Comparison of ENCODE assay signal across 8 mouse cellular contexts in the genomic region with DNA sequence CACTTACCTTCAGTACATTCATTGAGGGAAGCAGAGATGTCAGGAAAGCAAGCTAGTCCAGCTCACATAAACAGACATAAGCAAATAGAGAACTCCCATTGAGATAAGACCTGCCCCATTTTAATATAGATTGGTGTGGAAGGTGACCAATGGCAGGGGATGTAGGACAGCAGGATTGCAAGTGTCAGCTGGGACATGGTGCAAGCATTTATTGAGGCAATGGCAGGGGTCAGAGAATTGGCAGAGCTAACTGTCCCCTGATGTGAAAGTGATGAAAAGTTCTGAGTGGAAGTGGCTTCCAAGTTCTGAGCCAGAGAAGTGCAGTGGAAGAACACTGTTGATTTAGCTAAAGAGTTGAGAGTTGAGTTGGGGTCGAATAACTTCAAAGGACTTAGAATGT. TPM values are rescaled to one million over a fixed set of nuclear protein-coding genes. Genes with fewer than 3 reads are reported as not detected.
DNase-seq lines count a peak whose midpoint lies in the region; ATAC-seq lines count a peak whose summit lies in the region.

Insig2 (minus strand) TSS at position 105 of the 400 bp plus-strand sequence.

- no peak for ATAC-seq in intestine, embryonic 14.5 days (replicated peaks; ENCODE audit: low FRiP score, low TSS enrichment, low read depth)
- ATAC-seq in midbrain, embryonic 14.5 days (ENCODE audit: low FRiP score, low TSS enrichment) = no peak

- H3K4me2 ChIP-seq in intestine, embryonic 14.5 days (ENCODE audit: low read length) = no peak within 1 kb of the TSS
- H3K4me2 ChIP-seq in midbrain, embryonic 14.5 days (ENCODE audit: low read length) = no peak within 1 kb of the TSS

- H3K9ac ChIP-seq in intestine, embryonic 14.5 days (ENCODE audit: low read length) = no peak within 1 kb of the TSS
- no peak within 1 kb of the TSS for H3K9ac ChIP-seq in midbrain, embryonic 14.5 days (replicated peaks; ENCODE audit: low read length)

- H3K36me3 ChIP-seq in intestine, embryonic 14.5 days (ENCODE audit: control insufficient read depth, insufficient read depth, low read length) = no peaks in the 10 kb centered on the region; the same call in 1 of the 2 replicates
- no peaks in the 10 kb centered on the region for H3K36me3 ChIP-seq in midbrain, embryonic 14.5 days (ENCODE audit: control insufficient read depth, insufficient read depth, low read length)

- WGBS in intestine, embryonic 14.5 days = 88% methylated on average over 1 of the region's 1 CpGs
- WGBS in midbrain, embryonic 14.5 days = 94% methylated on average over 1 of the region's 1 CpGs

- no peak within 1 kb of the TSS for H3K27ac ChIP-seq in intestine, embryonic 14.5 days (ENCODE audit: low read depth)
- no peak within 1 kb of the TSS for H3K27ac ChIP-seq in midbrain, embryonic 14.5 days (replicated peaks; ENCODE audit: low read depth, low read length)

- no peaks in the 10 kb centered on the region for H3K27me3 ChIP-seq in intestine, embryonic 14.5 days (replicated peaks; ENCODE audit: control insufficient read depth, insufficient read depth, low read length)
- H3K27me3 ChIP-seq in midbrain, embryonic 14.5 days (ENCODE audit: control insufficient read depth, insufficient read depth, low read length) = no peaks in the 10 kb centered on the region

- no peaks in the 10 kb centered on the region for H3K9me3 ChIP-seq in intestine, embryonic 14.5 days (ENCODE audit: control insufficient read depth, low read length)
- H3K9me3 ChIP-seq in midbrain, embryonic 14.5 days (ENCODE audit: control insufficient read depth, low read length) = no peaks in the 10 kb centered on the region

- no peak for DNase-seq in layer of hippocampus, adult 18-20 months (ENCODE audit: low spot score in 2 of 2)
- no peak for DNase-seq in layer of hippocampus, adult 9-11 months
- no peak for DNase-seq in adrenal gland, postnatal 14 days
- DNase-seq in gastrocnemius, postnatal 25 days = no peak
- DNase-seq in intestine, embryonic 14.5 days (ENCODE audit: low spot score) = no peak
- no peak for DNase-seq in midbrain, embryonic 14.5 days
- DNase-seq in cerebellum, adult 11-12 months = no peak
- DNase-seq in frontal cortex, postnatal 25 days (ENCODE audit: low spot score in 2 of 2) = no peak

- no peaks in the 10 kb centered on the region for H3K4me1 ChIP-seq in intestine, embryonic 14.5 days (replicated peaks; ENCODE audit: control insufficient read depth, insufficient read depth, low read length)
- H3K4me1 ChIP-seq in midbrain, embryonic 14.5 days (ENCODE audit: control insufficient read depth, insufficient read depth, low read length) = peaks cover 7% of the 10 kb centered on the region; the same call in 1 of the 2 replicates

- no peak within 1 kb of the TSS for H3K4me3 ChIP-seq in intestine, embryonic 14.5 days (ENCODE audit: low read depth, low read length)
- H3K4me3 ChIP-seq in midbrain, embryonic 14.5 days (replicated peaks; ENCODE audit: low read depth, low read length) = no peak within 1 kb of the TSS

RNA-seq across cellular contexts. Expression of gene Insig2, which starts in this region (rescaled TPM):
- total RNA-seq in layer of hippocampus, adult 18-20 months (2021) = 10 to 100 TPM; 73.7 to 74.8 TPM
- 49.2 and 57.3 TPM in 2 replicates for total RNA-seq in adrenal gland, postnatal 14 days (2021)
- 10 to 100 TPM; 49.3 to 60.3 TPM for total RNA-seq in gastrocnemius, postnatal 25 days (2021)
- 16.0 and 16.4 TPM in 2 replicates for polyA plus RNA-seq in intestine, embryonic 14.5 days (2014; fragmentation: Nextera tagmentation; extraction: Ambion mirVana)
- polyA plus RNA-seq in midbrain, embryonic 14.5 days (2014; fragmentation: Nextera tagmentation; extraction: Ambion mirVana) = 28.6 and 30.5 TPM in 2 replicates
